Mouse (Mus musculus) mesoderm, embryonic 11.5 days (tissue): ENCODE measurements around the gene Actl11.

Experiments used
- DNase-seq: peaks from one replicate; pipeline ENCODE4 v3.0.0-alpha.2; 2012; ENCODE audit warnings: low read depth, low spot score

The Actl11 gene

GRCm38 (mm10) chr9:107919441-107919840 lies 8.8 kb upstream of the Actl11 start:
- no peak for DNase-seq

GRCm38 (mm10) chr9:107923021-107923420 lies 5.2 kb upstream of the Actl11 start:
- DNase-seq = no peak

- no peak for DNase-seq
Measured at GRCm38 (mm10) chr9:107923956-107924355, 4.3 kb upstream of the Actl11 start.

DNA sequence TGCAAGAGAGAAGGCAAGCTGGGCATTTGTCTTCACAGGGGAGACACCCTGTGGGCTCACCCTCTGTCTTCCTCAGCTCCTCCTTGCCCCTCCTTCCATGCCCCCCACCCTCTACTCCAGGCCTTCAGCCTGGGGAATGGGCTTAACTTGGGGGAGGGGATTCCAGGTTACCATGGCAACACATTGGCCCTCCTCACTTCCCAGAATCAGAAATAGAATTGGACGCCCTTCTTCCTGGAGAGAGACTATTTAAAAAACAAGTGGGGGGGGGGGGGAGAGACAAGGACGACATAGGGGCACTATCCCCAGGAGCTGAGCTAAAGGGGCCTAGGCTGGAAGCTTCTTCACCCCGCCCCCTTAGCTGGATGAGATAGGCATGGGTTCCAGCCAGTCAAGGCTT lies 3.0 kb upstream of the Actl11 start:
- DNase-seq = no peak

GRCm38 (mm10) chr9:107926920-107927420 lies 1.3 kb upstream of the Actl11 start:
- no peak for DNase-seq

DNA sequence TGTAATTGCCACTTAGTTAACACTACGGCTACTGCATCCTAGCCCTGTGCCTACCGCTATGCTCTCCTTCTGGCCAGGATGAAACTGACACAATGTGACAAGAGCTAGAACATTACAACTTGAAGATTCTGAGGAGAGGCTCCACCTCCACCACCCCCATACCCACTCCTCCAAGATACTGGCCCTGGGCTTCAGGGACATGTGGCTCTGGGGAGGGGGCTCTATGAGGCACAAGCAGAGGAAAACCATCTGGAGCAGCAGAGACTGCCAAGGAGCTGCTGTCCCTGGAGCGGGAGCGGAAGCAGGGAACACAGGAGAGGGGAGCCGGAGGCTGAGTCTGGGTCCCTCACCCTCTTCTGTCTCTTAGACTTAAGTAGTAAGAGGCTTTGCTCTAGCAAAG lies 520 bp upstream of the Actl11 start:
- no peak for DNase-seq

GRCm38 (mm10) chr9:107932221-107932620 lies 4.0 kb downstream of the Actl11 start:
- DNase-seq = no peak

DNA sequence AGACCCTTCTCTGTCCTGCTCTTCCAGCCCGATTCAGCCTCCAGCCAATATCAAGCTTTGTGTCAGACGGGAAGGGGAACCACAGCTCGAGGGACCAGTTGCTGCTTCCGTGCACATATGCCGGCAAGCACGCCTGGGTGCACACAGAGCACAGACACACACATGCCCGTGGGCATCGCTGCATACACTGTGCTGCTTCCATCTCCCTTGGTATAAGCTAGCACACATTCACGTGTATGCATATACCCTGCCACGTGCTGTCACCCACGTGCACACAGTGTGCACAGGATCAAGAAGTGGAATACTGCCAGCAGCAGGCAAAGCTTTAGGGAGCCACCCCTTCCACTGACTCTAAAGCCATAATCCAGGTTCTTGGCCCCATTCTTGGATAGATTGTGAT lies 5.9 kb downstream of the Actl11 start:
- DNase-seq = no peak

GRCm38 (mm10) chr9:107935374-107935773 lies 7.1 kb downstream of the Actl11 start, which contains the start of gene Camkv:
Gene Camkv, plus strand, starts transcription at chr9:107935674.
- DNase-seq = no peak

GRCm38 (mm10) chr9:107935790-107936214 lies 7.5 kb downstream of the Actl11 start:
- peak; percentile 46 for DNase-seq

- DNase-seq = no peak
Measured at GRCm38 (mm10) chr9:107936215-107936822, 8.1 kb downstream of the Actl11 start.

- no peak for DNase-seq
Measured at GRCm38 (mm10) chr9:107936831-107937230, 8.6 kb downstream of the Actl11 start.

DNA sequence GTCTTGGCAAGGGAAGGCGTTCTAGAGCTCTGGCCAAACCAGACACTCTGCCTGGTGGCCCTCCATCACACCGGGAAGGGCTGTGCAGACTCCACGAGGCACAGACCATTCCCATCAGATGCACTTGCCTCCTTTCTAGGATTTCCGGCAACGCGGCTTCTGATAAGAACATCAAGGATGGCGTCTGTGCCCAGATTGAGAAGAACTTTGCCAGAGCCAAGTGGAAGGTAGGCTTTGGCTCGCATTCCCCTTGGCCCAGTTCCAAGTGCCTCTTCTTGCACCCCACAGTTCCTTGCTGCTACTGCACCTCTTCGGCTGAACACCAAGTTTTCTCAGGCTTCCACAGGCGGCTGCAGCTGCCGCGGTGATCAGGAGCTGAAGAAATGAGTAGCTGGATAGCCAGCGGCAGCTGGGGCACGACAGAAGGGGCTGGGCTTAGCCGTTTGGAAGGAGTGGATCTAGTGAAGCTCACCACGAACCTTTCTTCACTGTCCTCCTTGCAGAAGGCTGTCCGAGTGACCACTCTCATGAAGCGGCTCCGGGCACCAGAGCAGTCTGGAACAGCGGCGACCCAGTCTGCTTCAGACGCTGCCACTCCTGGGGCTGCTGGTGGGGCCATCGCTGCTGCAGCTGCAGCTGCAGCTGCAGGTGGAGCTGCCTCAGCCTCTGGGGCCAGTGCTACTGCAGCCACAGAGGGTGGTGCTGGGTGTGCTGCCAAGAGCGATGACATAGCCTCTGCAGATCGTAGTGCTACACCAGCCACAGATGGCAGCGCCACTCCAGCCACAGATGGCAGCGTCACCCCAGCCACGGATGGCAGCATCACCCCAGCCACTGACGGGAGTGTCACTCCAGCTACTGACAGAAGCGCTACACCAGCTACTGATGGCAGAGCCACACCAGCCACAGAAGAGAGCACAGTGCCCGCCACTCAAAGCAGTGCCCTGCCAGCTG lies 19.2 kb downstream of the Actl11 start:
- no peak for DNase-seq

GRCm38 (mm10) chr9:107949184-107949921 lies 21.1 kb downstream of the Actl11 start:
- DNase-seq = no peak

GRCm38 (mm10) chr9:107949922-107950235 lies 21.6 kb downstream of the Actl11 start, which contains the start of gene Traip:
Gene Traip, plus strand, starts transcription at chr9:107950136.
- no peak for DNase-seq

DNA sequence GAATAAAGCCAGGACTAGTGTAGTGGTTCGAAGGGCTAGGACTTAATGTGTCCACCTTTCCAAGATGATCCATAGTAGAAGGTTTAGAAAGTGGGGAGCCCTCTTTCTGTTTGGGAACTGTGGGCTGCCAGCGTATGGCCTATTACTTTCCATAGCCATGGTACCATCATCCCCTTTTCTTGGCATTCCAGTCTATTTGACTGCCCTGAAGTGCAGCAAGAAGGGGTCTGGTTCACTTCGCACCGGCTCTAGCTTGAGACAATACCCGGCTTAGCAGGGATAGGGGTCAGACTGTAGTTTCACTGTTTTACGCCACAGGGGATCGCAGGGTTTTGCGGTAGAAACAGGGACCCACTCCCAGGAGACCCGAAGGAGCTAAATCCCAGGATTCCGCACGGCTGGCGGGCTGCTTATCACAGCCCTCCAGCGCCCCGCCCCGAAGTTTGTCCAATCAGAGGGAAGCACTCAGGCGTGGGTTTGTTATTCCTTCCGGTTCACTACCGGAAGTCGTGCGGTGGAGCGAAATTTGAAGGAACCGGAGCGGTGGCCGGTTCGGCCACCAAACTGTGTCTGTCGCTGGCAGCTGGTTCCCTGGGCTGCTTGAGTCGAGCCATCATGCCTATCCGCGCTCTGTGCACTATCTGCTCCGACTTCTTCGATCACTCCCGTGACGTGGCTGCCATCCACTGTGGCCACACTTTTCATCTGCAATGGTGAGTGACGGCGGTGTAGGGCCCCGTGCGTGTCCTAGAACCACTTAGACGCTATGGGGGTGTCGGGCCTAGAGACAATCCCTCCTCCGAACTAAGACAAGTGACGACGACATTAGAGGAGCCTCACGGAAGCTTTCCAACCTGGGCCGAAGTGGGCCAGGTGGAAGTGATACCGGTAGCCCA lies 22.4 kb downstream of the Actl11 start:
- peak; percentile 93 for DNase-seq

- no peak for DNase-seq
Measured at GRCm38 (mm10) chr9:107955613-107956289, 27.5 kb downstream of the Actl11 start.

- no peak for DNase-seq
Measured at GRCm38 (mm10) chr9:107957141-107957540, 28.9 kb downstream of the Actl11 start.

DNA sequence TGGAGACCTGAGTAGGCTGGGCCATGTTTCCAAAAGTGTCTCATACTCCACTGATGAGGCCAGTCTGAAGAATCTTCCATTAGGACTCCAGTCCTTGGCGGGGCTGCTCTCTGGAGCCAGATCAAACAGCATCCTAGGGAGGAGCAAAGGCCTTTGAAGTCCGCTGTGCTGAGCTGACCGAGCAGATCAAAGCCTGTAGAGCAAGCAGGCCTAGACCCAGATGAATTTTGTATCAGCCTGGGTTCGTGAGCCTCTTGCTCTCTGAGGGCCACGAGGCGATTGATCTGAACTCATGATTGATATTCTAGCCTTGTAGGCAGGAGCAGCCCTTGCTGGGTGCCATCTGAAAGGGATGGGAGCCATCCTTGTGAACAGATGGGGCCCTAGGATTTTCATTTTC lies 31.6 kb downstream of the Actl11 start:
- no peak for DNase-seq

DNA sequence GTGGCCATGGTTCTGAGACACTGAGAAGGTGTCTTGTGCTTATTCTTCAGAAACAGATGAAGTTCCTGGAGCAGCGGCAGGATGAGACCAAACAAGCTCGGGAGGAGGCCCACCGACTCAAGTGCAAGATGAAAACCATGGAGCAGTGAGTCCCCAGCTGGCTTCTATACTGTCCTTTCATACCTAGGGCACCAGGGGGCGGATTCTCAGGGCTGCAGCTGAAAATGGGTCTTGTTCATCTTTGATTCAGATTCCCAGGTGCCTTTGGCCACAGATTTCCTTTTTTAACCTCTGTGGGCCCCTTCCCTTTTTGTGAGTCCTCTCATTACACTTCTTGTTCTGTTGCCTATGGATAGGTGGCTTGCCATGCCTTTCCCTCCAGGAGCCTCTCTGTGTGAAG lies 32.7 kb downstream of the Actl11 start:
- DNase-seq = no peak
